Mouse (Mus musculus) embryonic stem cell, embryonic (primary cell): Measurements from ENCODE around the gene Stk11ip.

Source experiments
- CTCF ChIA-PET, 4 experiments: fragments of 300-600 bp in 2 of 4; fragments of 350-600 bp in 2 of 4; sonication (Branson Sonifier 250); formaldehyde crosslinking; loops; one replicate each; lab custom pipeline; 2022; ENCODE audit warnings: inconsistent platforms in 2 of 4; lab: Charles Lee
- POLR2A ChIA-PET, 4 experiments: fragments of 300-600 bp in 2 of 4; fragments of 350-600 bp in 2 of 4; sonication (Branson Sonifier 250); formaldehyde crosslinking; loops; one replicate each; lab custom pipeline; 2022; ENCODE audit warnings: antibody characterized with exemption in 4 of 4, inconsistent platforms in 1 of 4; lab: Charles Lee

Stk11ip gene

DNA sequence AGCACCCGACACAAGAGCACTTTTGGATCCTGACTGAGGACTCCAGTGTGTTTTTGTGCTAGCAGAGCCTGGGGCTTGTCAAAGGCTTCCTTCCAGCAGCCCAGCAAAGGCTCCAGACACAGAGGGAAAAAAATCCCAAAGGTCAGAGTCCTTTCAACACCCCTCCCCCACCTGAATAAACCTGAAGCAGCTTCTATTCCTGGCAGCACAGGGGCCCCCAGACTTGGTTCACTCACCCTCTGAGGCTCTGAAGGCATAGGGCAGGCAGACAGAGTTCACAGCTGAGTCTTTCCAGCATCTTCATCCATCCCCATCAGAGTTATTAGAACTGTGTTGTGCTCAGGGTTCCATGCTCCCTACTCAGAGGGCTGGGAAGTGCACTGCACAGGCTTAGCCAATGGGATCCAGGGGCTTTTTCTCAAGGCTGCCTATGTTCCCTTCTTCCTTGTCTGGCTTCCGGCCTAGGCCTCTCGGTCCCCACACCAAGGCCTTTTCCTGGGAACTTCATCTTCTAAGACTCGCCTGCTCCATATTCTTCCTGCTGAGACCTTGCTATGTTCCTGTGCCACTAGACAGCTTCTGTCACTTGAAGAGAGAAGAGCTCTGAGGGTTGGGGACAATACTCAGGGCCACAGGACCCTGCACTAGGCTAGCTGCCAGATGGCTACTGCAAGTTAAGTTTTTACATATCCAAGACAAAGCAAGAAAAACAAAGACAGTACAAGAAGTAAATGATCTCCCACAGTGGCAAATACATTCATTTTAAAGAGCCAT lies 9.7 kb upstream of the Stk11ip start:
- ChIA-PET POLR2A (interaction anchor here (0.5 to 2.0 kb wide), 14 partner anchors 8 to 1544 kb away, joined by 3 to 8 read pairs (median 3); partner anchors contain the start of genes Stk11ip (in 3 of the 4), Chpf (in 2 of the 4), Tmem198 (in 2 of the 4) and Gmppa (in 1 of the 4)), CTCF (interaction anchor here in 3 of 4 experiments (0.6 to 1.5 kb wide), 7 partner anchors 17 to 1924 kb away, joined by 3 to 6 read pairs (median 3); partner anchors contain the start of gene Slc4a3 (in 1 of the 3))

DNA sequence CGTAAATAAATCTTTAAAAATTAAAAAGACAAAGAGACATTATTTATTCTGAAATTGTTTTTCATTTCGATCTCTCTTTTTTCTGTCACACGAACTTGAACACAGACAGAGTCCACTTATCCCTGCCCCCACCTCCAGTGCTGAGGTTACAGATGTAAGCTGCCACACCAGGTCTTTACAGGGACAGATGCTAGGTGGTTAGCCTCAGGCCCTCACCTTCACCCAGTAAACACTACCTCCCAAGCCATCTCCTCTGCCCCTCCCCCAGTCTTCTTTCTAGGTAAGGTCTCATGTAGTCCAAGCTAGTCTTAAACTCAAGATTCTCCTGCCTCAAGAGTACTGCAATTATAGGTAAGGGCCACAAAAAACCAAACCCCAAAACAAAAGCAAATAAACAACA lies 8.8 kb upstream of the Stk11ip start:
- POLR2A ChIA-PET: interaction anchor here in 2 of 4 experiments (1.0 to 2.0 kb wide), 4 partner anchors 8 to 33 kb away, joined by 3 to 8 read pairs (median 4); partner anchors contain the start of genes Stk11ip (in 2 of the 2), Chpf (in 1 of the 2) and Tmem198 (in 1 of the 2)

DNA sequence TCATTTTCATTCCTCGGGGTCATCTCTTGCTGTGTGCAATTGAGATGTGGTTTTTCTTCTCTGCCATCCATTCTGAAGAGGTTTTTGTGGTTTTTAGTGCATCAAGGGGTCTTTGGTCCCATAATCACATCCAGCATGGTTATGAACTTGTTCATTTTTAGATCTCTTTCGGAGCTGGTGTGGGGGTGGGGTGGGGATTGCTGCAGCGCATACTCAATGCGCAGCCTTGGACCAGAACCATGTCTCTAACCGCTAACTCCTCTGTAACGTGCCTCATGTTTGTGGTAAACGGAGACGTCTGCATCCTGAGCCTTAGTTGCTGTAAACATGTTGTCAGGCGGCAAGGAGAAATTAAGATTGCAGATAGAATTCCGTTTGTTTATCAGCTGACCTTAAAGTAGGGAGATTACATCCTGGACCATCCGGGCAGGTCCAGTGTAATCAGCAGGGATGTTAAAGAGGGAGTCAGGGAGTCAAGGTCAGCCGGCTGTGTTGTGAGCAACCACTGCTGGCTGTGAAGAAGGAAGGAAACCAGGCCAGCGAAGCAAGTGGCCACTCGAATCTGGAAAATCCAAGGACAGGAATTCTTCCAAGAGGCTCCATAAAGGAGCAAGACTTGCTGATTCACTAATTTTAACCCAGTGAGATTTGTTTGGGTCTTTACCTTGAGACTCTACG lies 4.5 kb upstream of the Stk11ip start:
- ChIA-PET POLR2A (interaction anchor here in 1 of 4 experiments (1.4 to 2.3 kb wide), 3 partner anchors 8 to 29 kb away, joined by 3 to 9 read pairs (median 6); partner anchors contain the start of gene Slc4a3), CTCF (interaction anchor here in 2 of 4 experiments (0.6 to 0.9 kb wide), 2 partner anchors 42 to 72 kb away, joined by 3 to 10 read pairs; no protein-coding TSS in a partner anchor)

More for the DNA sequence above, 8.8 kb upstream of the Stk11ip start:
- CTCF ChIA-PET: interaction anchor here (0.6 to 1.5 kb wide), 6 partner anchors 14 to 1924 kb away, joined by 3 read pairs; partner anchors contain the start of gene Slc4a3 (in 1 of the 4)

DNA sequence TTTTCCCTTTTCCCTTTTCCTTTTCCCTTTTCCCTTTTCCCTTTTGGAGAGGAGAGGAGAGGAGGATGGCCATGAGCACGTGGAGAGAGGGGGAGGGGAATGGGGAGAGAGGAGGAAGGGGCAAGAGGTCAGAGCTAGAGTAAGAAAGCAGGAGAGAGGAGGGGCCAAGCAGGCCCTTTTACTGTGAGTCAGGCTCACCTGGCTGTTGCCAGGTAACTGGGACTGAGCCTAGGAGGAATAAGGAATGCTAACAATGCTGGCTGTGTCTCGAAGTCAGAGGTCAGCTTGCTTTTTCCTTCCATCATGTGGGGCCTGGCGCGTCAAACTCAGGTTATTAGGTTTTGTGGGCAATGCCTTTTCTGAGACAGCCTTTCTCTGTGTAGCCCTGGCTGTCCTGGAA lies 3.3 kb upstream of the Stk11ip start:
- CTCF ChIA-PET: interaction anchor here (0.6 to 1.0 kb wide), 8 partner anchors 10 to 180 kb away, joined by 3 to 10 read pairs (median 4); partner anchors contain the start of genes Chpf (in 1 of the 4) and Tmem198 (in 1 of the 4)

DNA sequence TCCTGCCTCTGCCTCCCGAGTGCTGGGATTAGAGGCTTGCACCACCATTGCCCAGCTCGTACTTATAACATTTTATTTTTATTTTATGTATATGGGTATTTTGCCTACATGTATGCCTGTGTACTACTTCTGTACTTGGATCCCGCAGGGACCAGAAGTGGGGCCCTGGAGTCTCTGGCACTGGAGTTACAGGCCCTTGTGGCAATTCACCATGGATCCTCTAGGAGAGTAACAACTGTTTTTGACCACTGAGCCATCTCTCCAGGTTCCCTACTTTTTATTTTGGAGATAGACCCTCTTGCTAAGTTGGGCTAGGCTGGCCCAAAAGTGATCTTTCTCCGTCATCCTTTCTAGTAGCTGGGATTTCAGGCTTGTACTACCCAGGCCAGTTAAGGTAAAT lies 2.9 kb upstream of the Stk11ip start:
- ChIA-PET POLR2A (interaction anchor here in 3 of 4 experiments (0.5 to 2.3 kb wide), 18 partner anchors 9 to 1889 kb away, joined by 3 to 10 read pairs (median 4); partner anchors contain the start of genes Inha (in 3 of the 3), Obsl1 (in 3 of the 3), Chpf (in 1 of the 3) and Slc4a3 (in 1 of the 3)), CTCF (interaction anchor here in 3 of 4 experiments (0.6 to 1.0 kb wide), 5 partner anchors 11 to 119 kb away, joined by 3 to 5 read pairs (median 4); no protein-coding TSS in a partner anchor)

More for the DNA sequence above, 3.3 kb upstream of the Stk11ip start:
- POLR2A ChIA-PET: interaction anchor here in 3 of 4 experiments (0.5 to 2.3 kb wide), 19 partner anchors 9 to 1889 kb away, joined by 3 to 10 read pairs (median 4); partner anchors contain the start of genes Inha (in 3 of the 3), Obsl1 (in 3 of the 3), Chpf (in 1 of the 3) and Slc4a3 (in 1 of the 3)

DNA sequence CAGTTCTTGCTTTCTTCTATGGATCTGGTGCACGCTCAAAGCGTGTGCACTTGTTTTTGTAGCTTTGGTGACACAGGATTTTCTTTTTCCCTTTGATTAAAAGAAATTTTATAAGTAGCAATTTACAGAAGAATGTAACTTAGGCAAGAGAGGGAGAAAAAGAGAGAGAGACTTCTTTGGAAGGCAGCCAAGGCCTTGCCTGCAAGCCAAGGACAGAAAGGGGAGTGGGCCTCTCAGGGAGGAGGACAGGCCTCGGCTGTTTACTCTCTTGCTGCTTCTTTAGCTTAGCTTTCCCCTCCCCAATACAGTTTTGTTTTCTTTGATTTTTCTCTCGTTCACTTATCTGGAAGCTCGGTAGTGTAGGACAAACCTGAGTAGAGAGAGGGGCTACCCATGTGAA lies 1.8 kb upstream of the Stk11ip start:
- ChIA-PET POLR2A (interaction anchor here in 1 of 4 experiments (2.1 kb wide), 1 partner anchor 14 kb away, joined by 9 read pairs; the partner anchor contains the start of genes Inha and Obsl1), CTCF (no interaction called here)

DNA sequence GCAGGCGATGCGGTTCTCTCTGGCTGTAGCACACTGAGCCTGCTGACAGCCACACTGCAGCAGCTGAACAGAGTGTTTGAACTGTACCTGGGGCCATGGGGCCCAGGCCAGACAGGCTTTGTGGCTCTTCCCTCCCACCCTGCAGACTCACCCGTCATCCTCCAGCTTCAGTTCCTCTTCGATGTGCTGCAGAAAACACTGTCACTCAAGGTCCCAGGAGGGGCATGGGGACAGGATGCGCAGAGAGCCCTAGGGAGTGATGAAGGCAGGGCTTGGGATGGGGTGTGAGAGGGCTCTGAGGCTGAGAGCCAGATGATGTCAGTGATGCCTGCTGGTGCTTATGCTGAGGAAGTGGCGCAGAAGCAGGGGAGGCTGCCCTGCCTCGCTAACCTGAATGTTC lies 3.4 kb downstream of the Stk11ip start:
- ChIA-PET CTCF (interaction anchor here in 1 of 4 experiments (1.8 kb wide), 1 partner anchor 111 kb away, joined by 4 read pairs; no protein-coding TSS in a partner anchor), POLR2A (interaction anchor here in 2 of 4 experiments (0.5 to 1.5 kb wide), 4 partner anchors 9 to 67 kb away, joined by 3 to 5 read pairs (median 3); partner anchors contain the start of gene Slc4a3 (in 1 of the 2))

DNA sequence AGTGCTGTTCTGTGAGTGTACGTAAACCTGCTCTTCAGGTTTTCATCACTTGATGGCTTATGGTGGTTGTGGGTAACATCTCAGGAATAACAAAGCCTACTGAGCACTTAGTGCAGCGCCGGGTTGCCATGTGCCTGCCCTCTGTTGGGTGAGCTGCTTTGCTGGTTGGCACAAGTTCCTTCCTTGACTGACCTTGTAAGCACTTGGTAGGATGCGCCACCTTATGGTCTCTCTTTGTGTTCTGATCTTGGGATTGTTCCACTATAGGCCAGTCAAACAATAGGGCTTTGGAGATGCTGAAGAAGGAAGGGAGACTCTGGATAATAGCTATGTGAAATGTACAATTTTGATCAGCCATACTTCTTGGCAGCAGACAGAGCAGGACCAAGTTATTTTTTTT lies 9.2 kb downstream of the Stk11ip start:
- CTCF ChIA-PET: interaction anchor here in 2 of 4 experiments (1.0 to 1.5 kb wide), 2 partner anchors 53 kb away, joined by 4 to 7 read pairs; no protein-coding TSS in a partner anchor
- POLR2A ChIA-PET: interaction anchor here in 3 of 4 experiments (0.5 to 1.5 kb wide), 4 partner anchors 9 to 188 kb away, joined by 3 to 5 read pairs (median 4); partner anchors contain the start of gene Stk11ip (in 1 of the 3)

DNA sequence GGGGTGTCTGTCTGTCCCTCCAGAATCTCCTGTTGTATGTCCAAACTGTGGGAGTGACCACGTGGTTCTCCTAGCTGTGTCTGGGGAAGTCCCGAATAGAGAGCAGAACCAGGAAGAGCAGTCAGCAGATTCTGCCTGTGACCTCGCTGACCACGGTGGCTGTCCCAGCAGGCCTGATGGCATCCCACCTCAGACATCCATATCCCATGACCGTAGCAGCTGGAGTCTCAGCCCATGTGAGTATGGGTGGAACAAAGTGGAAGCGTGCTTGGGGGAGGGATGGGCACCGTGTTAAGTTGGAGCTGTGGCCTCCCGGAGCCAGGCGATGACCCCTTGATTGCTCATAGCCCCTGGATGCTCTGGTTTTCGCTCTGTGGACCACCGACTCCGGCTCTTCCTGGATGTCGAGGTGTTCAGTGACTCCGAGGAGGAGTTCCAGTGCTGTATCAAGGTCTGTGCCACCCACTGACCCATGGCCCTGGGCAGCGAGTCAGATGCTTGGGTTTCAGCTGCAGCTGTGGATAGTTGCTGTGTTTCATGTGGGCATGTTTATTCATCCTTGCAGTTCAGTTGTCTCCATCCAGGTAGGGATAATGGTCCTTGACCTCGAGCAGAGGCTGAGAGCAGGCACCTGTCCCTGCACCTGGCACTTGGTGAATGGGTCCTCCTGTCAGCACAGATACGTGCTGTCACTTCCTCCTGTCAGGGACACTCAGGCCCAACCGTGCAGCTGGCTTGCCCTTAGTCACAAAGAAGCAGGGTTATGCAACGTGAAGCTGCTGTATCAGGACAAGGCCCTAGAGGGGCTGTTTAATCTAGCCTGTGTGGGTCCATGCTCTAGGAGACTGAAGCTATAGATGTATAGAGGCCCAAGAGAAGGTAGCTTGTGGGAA lies 11.2 kb downstream of the Stk11ip start:
- POLR2A ChIA-PET: interaction anchor here in 2 of 4 experiments (0.6 to 1.6 kb wide), 3 partner anchors 12 to 53 kb away, joined by 3 to 6 read pairs (median 4); no protein-coding TSS in a partner anchor
- CTCF ChIA-PET: interaction anchor here in 2 of 4 experiments (0.6 to 0.7 kb wide), 2 partner anchors 27 to 41 kb away, joined by 3 to 4 read pairs; no protein-coding TSS in a partner anchor

DNA sequence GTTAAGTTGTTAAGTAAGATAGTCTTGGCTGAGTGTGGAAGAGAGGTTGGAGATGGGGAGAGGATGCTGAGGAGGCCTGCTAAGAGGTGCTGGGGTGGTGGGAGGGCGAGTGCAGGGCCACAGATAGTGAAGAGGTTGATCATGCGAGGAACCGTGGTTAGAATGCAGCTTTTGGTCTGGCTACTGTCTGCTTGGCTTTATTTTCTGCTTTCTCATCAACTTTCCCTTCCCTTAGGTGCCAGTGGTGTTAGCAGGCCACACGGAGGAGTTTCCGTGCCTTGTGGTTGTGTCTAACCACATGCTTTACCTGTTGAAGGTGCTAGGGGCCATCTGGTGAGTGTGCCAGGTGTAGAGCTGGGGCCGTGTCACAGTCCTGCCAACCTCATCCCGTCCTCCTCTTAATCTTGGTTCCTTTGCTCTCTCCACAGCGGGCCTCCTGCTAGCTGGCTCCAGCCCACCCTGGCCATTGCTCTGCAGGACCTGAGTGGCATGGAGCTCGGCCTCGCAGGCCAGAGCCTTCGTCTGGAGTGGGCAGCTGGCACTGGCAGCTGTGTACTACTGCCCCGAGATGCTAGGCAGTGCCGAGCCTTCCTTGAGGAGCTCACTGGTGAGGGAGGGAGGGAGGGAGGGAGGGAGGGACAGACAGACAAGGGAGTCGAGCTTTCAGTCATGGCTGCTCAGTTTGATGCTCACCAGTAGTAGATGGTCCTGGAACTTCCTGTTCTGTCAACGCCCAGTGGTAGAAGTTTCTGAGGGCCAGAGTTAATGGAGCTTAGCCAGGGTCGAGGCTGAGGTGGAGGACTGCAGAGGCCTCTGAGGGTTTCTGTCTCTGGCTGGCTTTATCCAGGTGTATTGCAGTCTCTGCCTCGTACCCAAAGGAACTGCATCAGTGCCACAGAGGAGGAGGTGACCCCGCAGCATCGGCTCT lies 12.3 kb downstream of the Stk11ip start:
- CTCF ChIA-PET: interaction anchor here in 2 of 4 experiments (0.6 kb wide), 2 partner anchors 81 to 157 kb away, joined by 3 to 7 read pairs; no protein-coding TSS in a partner anchor
- POLR2A ChIA-PET: interaction anchor here in 1 of 4 experiments (0.6 kb wide), 1 partner anchor 88 kb away, joined by 4 read pairs; no protein-coding TSS in a partner anchor

DNA sequence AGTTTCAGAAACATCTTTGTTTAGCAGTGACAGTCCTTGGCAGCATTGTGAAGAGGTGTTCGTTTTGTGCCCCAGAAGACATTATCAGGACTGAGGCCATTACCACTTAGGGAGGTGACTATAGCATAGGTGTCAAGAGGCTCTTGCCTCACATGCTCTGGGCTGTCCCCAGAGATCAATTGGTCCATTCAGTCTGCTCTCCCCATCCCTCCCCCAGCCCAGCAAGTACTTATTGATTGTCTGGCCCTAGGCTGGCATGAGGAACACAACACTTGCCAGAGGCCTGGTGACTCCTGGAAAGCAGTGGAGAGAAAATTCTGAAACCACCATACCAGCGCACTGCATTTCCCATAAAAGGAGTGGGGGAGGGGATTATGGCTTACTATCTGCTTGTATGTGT lies 16.3 kb downstream of the Stk11ip start:
- CTCF ChIA-PET: no interaction called here
- POLR2A ChIA-PET: no interaction called here

DNA sequence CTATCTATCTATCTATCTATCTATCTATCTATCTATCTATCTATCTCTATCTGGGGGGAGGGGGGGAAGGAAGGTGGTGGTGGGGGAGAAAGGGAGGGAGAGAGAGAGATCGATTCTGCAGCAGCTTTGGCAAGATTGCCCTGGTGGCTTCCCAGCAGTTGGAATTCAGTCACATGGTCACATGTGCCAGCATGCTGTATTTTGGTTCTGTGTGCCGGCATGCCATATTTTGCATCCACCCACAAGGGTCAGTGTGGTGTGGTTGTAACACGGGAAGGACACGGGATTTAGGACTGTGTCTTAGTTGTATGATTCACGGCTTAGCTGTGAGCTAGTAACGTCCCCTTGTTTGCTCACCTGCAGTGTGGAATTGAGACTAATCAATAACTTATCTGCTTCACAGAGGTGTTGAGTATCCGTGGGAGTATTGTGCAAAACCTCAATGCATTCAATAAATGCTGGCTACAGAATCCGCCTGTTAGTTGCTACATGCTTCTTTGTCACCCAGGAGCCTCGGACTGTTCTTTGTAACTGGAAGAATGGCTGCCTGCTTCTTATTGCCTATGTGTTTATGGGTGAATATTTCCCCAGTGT lies 17.4 kb downstream of the Stk11ip start:
- CTCF ChIA-PET: no interaction called here

DNA sequence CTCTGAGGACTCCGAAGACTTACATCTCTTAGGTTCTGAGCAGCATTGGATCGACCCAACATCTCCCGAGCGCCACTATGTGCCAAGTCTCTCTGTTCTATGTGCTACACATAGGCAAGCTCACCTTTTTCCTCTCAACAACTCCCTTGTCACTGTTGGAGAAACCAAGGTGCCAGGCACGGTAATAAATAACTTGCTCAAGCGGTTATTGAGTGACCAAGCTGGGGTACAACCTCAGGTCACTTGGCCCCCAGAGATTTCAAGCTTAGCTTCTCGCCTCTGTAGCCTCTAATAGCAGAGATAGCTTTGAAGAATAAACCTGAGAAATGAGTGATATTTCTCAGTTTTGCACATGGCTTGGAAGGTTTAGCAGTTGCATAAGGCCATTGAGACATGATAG lies 20.2 kb downstream of the Stk11ip start:
- ChIA-PET CTCF (no interaction called here), POLR2A (interaction anchor here in 1 of 4 experiments (1.3 kb wide), 1 partner anchor 42 kb away, joined by 3 read pairs; no protein-coding TSS in a partner anchor)

More for the DNA sequence above, 17.4 kb downstream of the Stk11ip start:
- POLR2A ChIA-PET: no interaction called here

DNA sequence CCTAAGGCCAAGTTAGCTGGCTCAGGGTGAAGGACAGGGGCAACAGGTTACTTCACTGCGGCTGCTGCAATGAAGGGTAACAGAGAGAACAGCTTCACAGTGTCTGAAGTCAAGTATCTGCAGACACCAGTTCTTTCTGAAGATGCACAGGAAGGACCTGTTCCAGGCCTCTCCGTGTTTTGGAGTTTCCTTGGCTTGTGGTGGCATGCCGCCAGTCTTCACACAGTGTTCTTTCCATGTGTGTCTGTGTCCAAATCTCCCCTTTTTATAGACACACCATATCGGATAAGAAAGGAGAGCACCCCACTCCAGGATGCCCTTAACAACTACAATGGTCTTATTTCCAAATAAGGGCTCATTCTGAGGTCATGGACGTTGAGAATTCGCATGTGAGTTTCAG lies 23.0 kb downstream of the Stk11ip start:
- POLR2A ChIA-PET: no interaction called here
- CTCF ChIA-PET: no interaction called here
